Mouse (Mus musculus) gastrocnemius, postnatal 4 days (tissue): Measurements from ENCODE around the gene Josd2. TPM values are rescaled to one million over a fixed set of nuclear protein-coding genes. Genes with fewer than 3 reads are reported as not detected.
A peak's percentile ranks its signal among the peaks of the same experiment; 100 is the strongest.

Experiments used
- DNase-seq, 2 experiments: peaks; one replicate each; pipeline ENCODE4 v3.0.0; 2021 to 2022; ENCODE audit warnings: low spot score in 2 of 2, mixed read lengths in 2 of 2
- total RNA-seq, 2 experiments: library from RNA; stranded (reverse); gene quantifications; 2 replicates each; pipeline ENCODE4 v1.2.3; 2021

Gene Josd2
- total RNA-seq, 2 experiments from 2014 or later: 67.2 to 77.6 TPM

GRCm38 (mm10) chr7:44470696-44471612 is 3.2 kb downstream of the Josd2 start:
- DNase-seq: no peak

GRCm38 (mm10) chr7:44471880-44472557 is 4.2 kb downstream of the Josd2 start:
- DNase-seq: no peak

GRCm38 (mm10) chr7:44472558-44472885 is 4.7 kb downstream of the Josd2 start:
- DNase-seq: no peak

GRCm38 (mm10) chr7:44472961-44473646 is 5.3 kb downstream of the Josd2 start:
- peak; percentile 34 to 53 for DNase-seq

- DNase-seq: peak; percentile 46 to 68
Observed at GRCm38 (mm10) chr7:44474419-44474818, 6.6 kb downstream of the Josd2 start.

- DNase-seq: no peak
Observed at GRCm38 (mm10) chr7:44475046-44475614, 7.3 kb downstream of the Josd2 start.

- DNase-seq: no peak
Observed at GRCm38 (mm10) chr7:44482836-44483435, 15.2 kb downstream of the Josd2 start.

GRCm38 (mm10) chr7:44484109-44484508 is 16.3 kb downstream of the Josd2 start:
- DNase-seq: no peak

- peak in 1 of 2 experiments; percentile 67 for DNase-seq
Observed at GRCm38 (mm10) chr7:44484841-44485571, 17.2 kb downstream of the Josd2 start.

GRCm38 (mm10) chr7:44485572-44486195 is 17.9 kb downstream of the Josd2 start:
- peak in 1 of 2 experiments; percentile 12 for DNase-seq

- DNase-seq: no peak
Observed at GRCm38 (mm10) chr7:44486927-44487575, 19.3 kb downstream of the Josd2 start.

GRCm38 (mm10) chr7:44487936-44488335 is 20.2 kb downstream of the Josd2 start:
- no peak for DNase-seq

- no peak for DNase-seq
Observed at GRCm38 (mm10) chr7:44488545-44488944, 20.8 kb downstream of the Josd2 start.

GRCm38 (mm10) chr7:44490281-44490680 is 22.5 kb downstream of the Josd2 start:
- DNase-seq: no peak

GRCm38 (mm10) chr7:44491391-44491790 is 23.6 kb downstream of the Josd2 start:
- no peak for DNase-seq

GRCm38 (mm10) chr7:44492166-44492826 is 24.5 kb downstream of the Josd2 start:
- no peak for DNase-seq

GRCm38 (mm10) chr7:44494681-44495080 is 26.9 kb downstream of the Josd2 start:
- no peak for DNase-seq

- no peak for DNase-seq
Observed at GRCm38 (mm10) chr7:44495086-44495485, 27.3 kb downstream of the Josd2 start.
